In the genomic region with DNA sequence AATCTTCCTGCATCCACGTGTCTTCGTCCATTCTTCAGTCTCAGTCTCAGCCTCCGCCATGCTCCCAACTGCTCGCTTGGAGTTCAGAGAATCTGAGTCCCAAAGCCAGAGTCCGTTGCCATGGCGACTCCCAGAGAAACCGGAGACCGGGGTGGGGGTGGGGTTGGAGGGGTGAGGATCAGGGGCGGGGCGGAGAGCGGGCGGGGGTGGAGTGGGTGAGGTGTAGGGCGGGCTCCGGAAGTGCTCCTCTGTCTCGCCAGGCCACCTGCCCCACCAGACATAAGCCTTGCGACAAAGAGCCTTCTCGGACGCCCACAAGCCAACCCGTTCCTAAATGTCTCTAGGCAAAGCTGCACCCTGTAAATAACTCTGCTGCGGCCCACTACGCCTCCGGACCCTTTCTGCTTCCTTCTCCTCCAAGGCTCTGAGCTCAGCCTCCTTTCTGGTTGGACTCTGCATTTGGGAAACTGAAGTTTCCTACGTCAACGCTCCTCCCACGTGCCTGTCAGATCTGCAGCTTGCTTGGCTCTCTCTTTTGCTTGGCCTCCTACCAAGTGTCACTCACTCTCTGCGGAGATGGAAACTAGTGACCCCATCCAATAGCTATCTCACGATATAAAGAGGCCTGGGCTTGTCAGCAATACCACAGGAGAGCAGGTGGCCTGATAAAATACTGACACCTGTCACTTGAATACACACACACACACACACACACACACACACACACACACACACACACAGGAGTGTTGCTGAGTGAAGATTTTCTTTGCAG, we compare ENCODE assay signal across 8 mouse cellular contexts. TPM values are rescaled to one million over a fixed set of nuclear protein-coding genes. Genes with fewer than 3 reads are reported as not detected.
DNase-seq lines count a peak whose midpoint lies in the region; ATAC-seq and TF ChIP-seq lines count a peak whose summit lies in the region.

A gene (minus strand): TSS at position 94 of the 772 bp plus-strand sequence.

- 3% methylated on average over 26 of the region's 27 CpGs for WGBS in hindbrain, embryonic 11.5 days
- under 1% methylated on average over 27 of the region's 27 CpGs for WGBS in lung, embryonic 15.5 days
- WGBS in olfactory bulb, adult 2 months: 1% methylated on average over 27 of the region's 27 CpGs

- TF ChIP-seq CTCF in olfactory bulb, adult 2 months (IDR thresholded peaks at IDR 0.05; ENCODE audit: insufficient read depth, low read depth, low read length): no peak

- no peaks in the 10 kb centered on the region for H3K9me3 ChIP-seq in hindbrain, embryonic 11.5 days (ENCODE audit: control insufficient read depth, low read length)
- H3K9me3 ChIP-seq in lung, embryonic 15.5 days: no peaks in the 10 kb centered on the region

- peak within 1 kb of the TSS; percentile 34 for H3K4me3 ChIP-seq in hindbrain, embryonic 11.5 days (ENCODE audit: low read depth, low read length)
- H3K4me3 ChIP-seq in lung, embryonic 15.5 days: peak within 1 kb of the TSS; percentile 45
- H3K4me3 ChIP-seq in olfactory bulb, adult 2 months (ENCODE audit: insufficient read depth, low read depth, low read length): peak within 1 kb of the TSS; percentile 22

- peak; percentile 92 for ATAC-seq in hindbrain, embryonic 11.5 days (ENCODE audit: low FRiP score)
- ATAC-seq in lung, embryonic 15.5 days (ENCODE audit: borderline replicate concordance, extremely low read depth, low FRiP score, low TSS enrichment): peak; percentile 87

- H3K27ac ChIP-seq in hindbrain, embryonic 11.5 days (ENCODE audit: low read depth, low read length): peak within 1 kb of the TSS; percentile 47; the same call in 1 of the 2 replicates
- H3K27ac ChIP-seq in lung, embryonic 15.5 days: peak within 1 kb of the TSS; percentile 87
- peak within 1 kb of the TSS; percentile 57 for H3K27ac ChIP-seq in olfactory bulb, adult 2 months (ENCODE audit: insufficient read depth, low read depth, low read length)

- H3K27me3 ChIP-seq in hindbrain, embryonic 11.5 days (ENCODE audit: control insufficient read depth, insufficient read depth, low read length): peaks cover 2% of the 10 kb centered on the region; the same call in 1 of the 2 replicates
- no peaks in the 10 kb centered on the region for H3K27me3 ChIP-seq in lung, embryonic 15.5 days

- no peak for TF ChIP-seq POLR2A in olfactory bulb, adult 2 months (IDR thresholded peaks at IDR 0.05; ENCODE audit: insufficient read depth, low read depth, low read length)

- peak; percentile 91 for DNase-seq in ES-CJ7 (ENCODE audit: low read depth, low spot score)
- peak; percentile 25 for DNase-seq in cerebellum, adult 8-10 months
- DNase-seq in frontal cortex, postnatal 10 days (ENCODE audit: low spot score in 2 of 2): peak; percentile 73 to 86
- DNase-seq in hindbrain, embryonic 11.5 days (ENCODE audit: low spot score): peak; percentile 89
- peak; percentile 92 for DNase-seq in layer of hippocampus, adult 9-11 months
- DNase-seq in testis, postnatal 14 days (ENCODE audit: low spot score): peak; percentile 45

- no peaks in the 10 kb centered on the region for H3K36me3 ChIP-seq in hindbrain, embryonic 11.5 days (ENCODE audit: control insufficient read depth, insufficient read depth, low read length)
- no peaks in the 10 kb centered on the region for H3K36me3 ChIP-seq in lung, embryonic 15.5 days

- H3K4me2 ChIP-seq in hindbrain, embryonic 11.5 days (replicated peaks; ENCODE audit: low read depth, low read length): peak within 1 kb of the TSS; percentile 63
- H3K4me2 ChIP-seq in lung, embryonic 15.5 days: peak within 1 kb of the TSS; percentile 77

- H3K4me1 ChIP-seq in hindbrain, embryonic 11.5 days (replicated peaks; ENCODE audit: control insufficient read depth, insufficient read depth, low read length): no peaks in the 10 kb centered on the region; the same call in 1 of the 2 replicates
- peaks cover 9% of the 10 kb centered on the region for H3K4me1 ChIP-seq in lung, embryonic 15.5 days
- H3K4me1 ChIP-seq in olfactory bulb, adult 2 months (ENCODE audit: control insufficient read depth, insufficient read depth, low read length): peaks cover 13% of the 10 kb centered on the region

- peak within 1 kb of the TSS; percentile 53 for H3K9ac ChIP-seq in hindbrain, embryonic 11.5 days (ENCODE audit: low read depth, low read length)
- 0 out of 2 replicates have a peak within 1 kb of the TSS, but pooled peaks have one; percentile 14 for H3K9ac ChIP-seq in lung, embryonic 15.5 days

RNA-seq across cellular contexts. Expression of the gene that starts here (rescaled TPM):
- 0.24 and 0.36 TPM in 2 replicates for polyA plus RNA-seq in hindbrain, embryonic 11.5 days (2014; fragmentation: Nextera tagmentation; extraction: Ambion mirVana)
- not detected in 2 replicates for polyA plus RNA-seq in lung, embryonic 15.5 days (2015; fragmentation: Nextera tagmentation; extraction: Ambion mirVana)
- not detected in 2 replicates for polyA plus RNA-seq in olfactory bulb, adult 2 months (2012; ENCODE audit: insufficient read depth, insufficient read length, low replicate concordance, missing spikeins)

Comparison
In these comparisons a context has a peak if more than half of its experiments do, and no peak if none do; other contexts are left out.
1. Peak in every context shown above with its lines: DNase-seq, ATAC-seq, H3K4me3 ChIP-seq and H3K27ac ChIP-seq.
2. Peak in DNase-seq, ATAC-seq, H3K4me3 ChIP-seq, H3K27ac ChIP-seq, H3K9ac ChIP-seq and H3K4me2 ChIP-seq in hindbrain, embryonic 11.5 days; RNA of the gene not detected or under 1 TPM.
3. Peak in ATAC-seq, H3K4me3 ChIP-seq, H3K27ac ChIP-seq, H3K9ac ChIP-seq and H3K4me2 ChIP-seq in lung, embryonic 15.5 days; RNA of the gene not detected or under 1 TPM.
4. DNase-seq: peak in every context shown above with its lines; median percentile 92 in layer of hippocampus, adult 9-11 months; 91 in ES-CJ7; 89 in hindbrain, embryonic 11.5 days; 80 in frontal cortex, postnatal 10 days; 45 in testis, postnatal 14 days; 25 in cerebellum, adult 8-10 months.